Mouse (Mus musculus) neural tube, embryonic 11.5 days (tissue): ENCODE measurements around the gene Npas3. TPM values are rescaled to one million over a fixed set of nuclear protein-coding genes. Genes with fewer than 3 reads are reported as not detected.

Experiments used
- ATAC-seq: fragments of 200-750 bp; cut with Nextera tagmentation; 2 replicates; pipeline ENCODE4 v1.8.0; 2017; ENCODE audit warnings: moderate number of reproducible peaks, mild to moderate bottlenecking, moderate TSS enrichment, moderate library complexity; ENCODE audit not compliant: insufficient read depth, low FRiP score, low TSS enrichment
- DNase-seq: peaks from one replicate; pipeline ENCODE4 v3.0.0-alpha.2; 2015; ENCODE audit warnings: low spot score
- H3K27ac ChIP-seq: fragments of 300-500 bp; sonication (generic); 2 replicates; pipeline ENCODE4 v1.5.1; 2014; ENCODE audit warnings: low read depth, mild to moderate bottlenecking, low read length
- H3K27me3 ChIP-seq: fragments of 300-500 bp; sonication (generic); 2 replicates; pipeline ENCODE4 v1.6.1; 2014; ENCODE audit warnings: mild to moderate bottlenecking, low read length, mixed read lengths; ENCODE audit not compliant: control insufficient read depth, insufficient read depth
- H3K36me3 ChIP-seq: fragments of 300-500 bp; sonication (generic); 2 replicates; pipeline ENCODE4 v1.6.1; 2014; ENCODE audit warnings: mild to moderate bottlenecking, low read length, moderate library complexity, mixed read lengths; ENCODE audit not compliant: control insufficient read depth, insufficient read depth
- H3K4me1 ChIP-seq: fragments of 300-500 bp; sonication (generic); 2 replicates; pipeline ENCODE4 v1.6.1; 2014; ENCODE audit warnings: low read length, mixed read lengths; ENCODE audit not compliant: control insufficient read depth, insufficient read depth
- H3K4me2 ChIP-seq: fragments of 300-500 bp; sonication (generic); 2 replicates; pipeline ENCODE4 v1.6.1; 2014; ENCODE audit warnings: low read depth, mild to moderate bottlenecking, moderate library complexity
- H3K4me3 ChIP-seq: fragments of 300-500 bp; sonication (generic); 2 replicates; pipeline ENCODE4 v1.5.1; 2014; ENCODE audit warnings: low read depth, low read length
- H3K9ac ChIP-seq: fragments of 300-500 bp; sonication (generic); 2 replicates; pipeline ENCODE4 v1.6.1; 2014; ENCODE audit warnings: mild to moderate bottlenecking, low read length
- H3K9me3 ChIP-seq: fragments of 300-500 bp; sonication (generic); 2 replicates; pipeline ENCODE4 v1.6.1; 2016; ENCODE audit warnings: low read length; ENCODE audit not compliant: control insufficient read depth
- WGBS: fragments of 180-500 bp; shearing (Covaris S2); extraction: QIAGEN DNeasy Blood & Tissue Kit; methylation state at CpG from one replicate; pipeline ENCODE4 v1.1.7; 2014; 5-methylcytosine and 5-hydroxymethylcytosine counted together
- polyA plus RNA-seq: library from polyadenylated mRNA; unstranded; fragments of >200 nt; fragmentation: Nextera tagmentation; extraction: Ambion mirVana; gene quantifications from 2 replicates; pipeline ENCODE4 v1.2.1, GENCODE M21; 2014

The Npas3 gene
- polyA plus RNA-seq, 1 experiment from 2014 or later: 18.0 TPM

DNA sequence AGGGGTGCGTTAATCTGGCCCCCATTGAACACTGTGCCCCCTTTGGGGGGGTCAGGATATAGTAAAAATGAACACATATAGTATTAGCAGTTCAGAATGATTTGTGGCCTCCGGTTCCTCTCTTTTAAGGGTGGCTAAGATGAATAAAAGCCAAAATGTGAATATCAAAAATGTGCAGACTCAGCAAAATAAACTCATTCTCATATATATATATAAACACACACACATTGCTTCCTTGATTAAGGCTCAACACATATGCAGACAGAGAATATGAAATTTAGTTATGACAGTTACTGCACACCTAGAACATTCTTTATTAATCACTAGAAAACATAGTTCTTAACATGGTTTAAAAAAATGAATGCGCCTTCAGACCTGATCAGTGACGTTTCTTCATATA is 430.7 kb downstream of the Npas3 start:
- H3K36me3 ChIP-seq: no peaks in the 10 kb centered on the region
- no peak overlapping the region for H3K9ac ChIP-seq
- H3K27me3 ChIP-seq: no peaks in the 10 kb centered on the region
- no peak overlapping the region for H3K4me3 ChIP-seq
- no peak overlapping the region for H3K27ac ChIP-seq
- no peak for ATAC-seq
- H3K9me3 ChIP-seq: no peaks in the 10 kb centered on the region
- 90% methylated on average over 4 of the region's 4 CpGs for WGBS
- no peaks in the 10 kb centered on the region for H3K4me1 ChIP-seq
- no peak for DNase-seq
- no peak overlapping the region for H3K4me2 ChIP-seq

DNA sequence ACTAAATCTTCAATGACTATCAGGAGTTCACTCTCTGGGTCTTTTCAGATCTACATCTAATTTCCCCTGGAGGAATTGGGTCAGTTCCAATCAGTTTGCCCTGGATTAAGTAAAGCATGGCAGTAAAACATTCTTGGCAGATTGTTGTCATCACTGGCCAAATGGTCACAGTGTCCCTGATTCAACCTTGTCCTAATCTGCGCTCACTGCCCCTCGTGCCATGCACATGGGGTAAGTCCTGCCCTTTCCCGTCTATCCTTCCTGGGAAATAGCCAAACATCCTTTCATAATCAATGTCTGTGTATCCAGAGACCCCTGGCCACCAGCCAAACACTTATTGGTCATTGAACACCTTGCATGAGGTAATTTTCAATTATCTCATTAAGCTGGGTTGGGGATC is 432.0 kb downstream of the Npas3 start:
- no peak for DNase-seq
- WGBS: 83% methylated on average over 3 of the region's 3 CpGs
- no peak for ATAC-seq

DNA sequence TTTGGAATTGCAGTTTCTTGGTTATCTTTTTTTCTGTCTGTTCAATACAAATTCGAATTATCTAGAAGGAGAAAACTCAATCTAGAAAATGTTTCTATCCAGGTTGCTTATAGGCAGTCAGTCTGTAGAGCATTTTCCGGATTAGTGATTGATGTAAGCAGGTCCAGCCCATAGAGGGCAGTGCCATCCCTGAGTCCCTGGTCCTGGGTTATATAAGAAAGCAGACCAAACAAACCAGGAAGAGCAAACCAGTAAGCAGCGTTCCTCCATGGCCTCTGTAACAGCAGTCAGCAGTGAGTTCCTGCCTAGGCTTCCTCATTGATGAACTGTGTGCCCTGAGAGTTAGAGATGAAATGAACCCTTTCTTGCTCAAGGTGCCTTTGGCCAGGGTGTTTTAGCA is 433.6 kb downstream of the Npas3 start:
- no peaks in the 10 kb centered on the region for H3K36me3 ChIP-seq
- H3K4me2 ChIP-seq: no peak overlapping the region
- H3K27ac ChIP-seq: no peak overlapping the region
- H3K9ac ChIP-seq: no peak overlapping the region
- ATAC-seq (no peak), DNase-seq (peak; percentile 23)
- no peaks in the 10 kb centered on the region for H3K27me3 ChIP-seq
- no peaks in the 10 kb centered on the region for H3K4me1 ChIP-seq
- no peaks in the 10 kb centered on the region for H3K9me3 ChIP-seq
- no peak overlapping the region for H3K4me3 ChIP-seq
- WGBS: 63% methylated on average over 3 of the region's 3 CpGs

More for the DNA sequence above, 432.0 kb downstream of the Npas3 start:
- Histone ChIP-seq H3K4me3 (no peak overlapping the region), H3K27me3 (no peaks in the 10 kb centered on the region), H3K4me2 (no peak overlapping the region), H3K4me1 (no peaks in the 10 kb centered on the region), H3K9ac (no peak overlapping the region), H3K36me3 (no peaks in the 10 kb centered on the region), H3K27ac (no peak overlapping the region), H3K9me3 (no peaks in the 10 kb centered on the region)

DNA sequence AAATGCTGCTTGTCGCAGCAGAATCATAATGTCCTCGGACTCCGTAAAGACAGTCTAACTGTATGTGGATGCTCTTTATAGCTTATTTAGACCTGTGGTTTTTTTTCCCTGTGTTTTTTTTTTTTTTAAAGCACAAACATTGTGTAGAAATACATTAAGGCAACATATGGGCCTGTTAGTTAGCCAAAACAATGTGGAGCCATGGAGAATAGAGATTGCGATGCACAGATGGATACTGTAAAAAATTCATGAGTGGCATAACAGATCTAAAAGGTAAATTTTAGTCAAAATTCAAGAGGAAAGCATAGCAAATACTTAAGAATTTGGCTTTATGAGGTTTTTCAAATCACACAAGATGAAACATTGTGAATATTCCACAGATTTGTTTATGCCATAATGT is 444.0 kb downstream of the Npas3 start:
- H3K9ac ChIP-seq: no peak overlapping the region
- no peaks in the 10 kb centered on the region for H3K4me1 ChIP-seq
- H3K4me2 ChIP-seq: no peak overlapping the region
- ATAC-seq (no peak), DNase-seq (no peak)
- H3K27ac ChIP-seq: no peak overlapping the region
- H3K4me3 ChIP-seq: no peak overlapping the region
- no peaks in the 10 kb centered on the region for H3K9me3 ChIP-seq
- H3K27me3 ChIP-seq: no peaks in the 10 kb centered on the region
- WGBS: 83% methylated on average over 4 of the region's 4 CpGs
- H3K36me3 ChIP-seq: no peaks in the 10 kb centered on the region

DNA sequence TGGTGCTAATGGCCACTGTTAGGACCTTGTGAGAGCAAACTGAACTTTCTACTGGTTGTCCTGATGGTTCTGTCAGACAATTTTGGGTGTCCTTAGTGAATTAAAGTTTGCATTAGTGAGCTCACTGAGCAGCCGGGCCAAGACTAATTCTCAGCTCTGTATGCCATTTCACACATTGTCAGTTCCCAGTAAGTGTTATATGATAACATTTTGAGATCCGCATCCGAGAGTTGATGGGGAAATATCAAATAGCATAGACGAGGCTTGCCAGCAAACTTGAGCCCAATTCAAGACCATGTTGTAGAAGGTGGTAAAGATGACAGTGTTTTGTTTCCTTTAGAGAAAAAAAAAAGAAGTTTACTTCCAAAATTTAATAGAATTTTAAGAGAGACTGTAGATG is 445.9 kb downstream of the Npas3 start:
- DNase-seq: no peak
- WGBS: 94% methylated on average over 4 of the region's 4 CpGs

DNA sequence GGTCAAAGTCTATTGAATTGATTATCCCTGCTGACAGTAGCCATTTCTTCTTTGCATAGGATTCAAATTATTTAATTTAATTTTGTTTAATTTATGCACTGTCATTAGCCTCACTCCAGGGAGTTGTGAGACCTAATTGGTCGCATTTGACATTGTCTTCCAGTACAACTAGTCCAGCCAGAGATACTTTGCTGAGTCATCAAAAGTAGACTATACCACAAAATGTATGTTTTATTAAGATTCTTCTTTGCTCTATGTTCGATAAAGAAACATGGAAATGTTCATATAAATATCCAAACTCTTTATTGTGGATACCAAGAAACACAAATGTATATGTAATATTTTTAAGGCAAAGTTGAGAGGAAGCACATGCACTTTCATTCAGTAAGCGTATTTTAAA is 446.8 kb downstream of the Npas3 start:
- Histone ChIP-seq H3K27ac (no peak overlapping the region), H3K27me3 (no peaks in the 10 kb centered on the region), H3K9ac (no peak overlapping the region), H3K4me3 (no peak overlapping the region), H3K9me3 (no peaks in the 10 kb centered on the region), H3K4me2 (no peak overlapping the region), H3K36me3 (no peaks in the 10 kb centered on the region), H3K4me1 (no peaks in the 10 kb centered on the region)
- DNase-seq (no peak), ATAC-seq (no peak)
- 93% methylated on average over 3 of the region's 3 CpGs for WGBS

More for the DNA sequence above, 445.9 kb downstream of the Npas3 start:
- no peak overlapping the region for H3K4me2 ChIP-seq
- H3K4me1 ChIP-seq: no peaks in the 10 kb centered on the region
- H3K9me3 ChIP-seq: no peaks in the 10 kb centered on the region
- ATAC-seq: no peak
- H3K27ac ChIP-seq: no peak overlapping the region
- H3K36me3 ChIP-seq: no peaks in the 10 kb centered on the region
- H3K9ac ChIP-seq: no peak overlapping the region
- no peaks in the 10 kb centered on the region for H3K27me3 ChIP-seq
- H3K4me3 ChIP-seq: no peak overlapping the region

DNA sequence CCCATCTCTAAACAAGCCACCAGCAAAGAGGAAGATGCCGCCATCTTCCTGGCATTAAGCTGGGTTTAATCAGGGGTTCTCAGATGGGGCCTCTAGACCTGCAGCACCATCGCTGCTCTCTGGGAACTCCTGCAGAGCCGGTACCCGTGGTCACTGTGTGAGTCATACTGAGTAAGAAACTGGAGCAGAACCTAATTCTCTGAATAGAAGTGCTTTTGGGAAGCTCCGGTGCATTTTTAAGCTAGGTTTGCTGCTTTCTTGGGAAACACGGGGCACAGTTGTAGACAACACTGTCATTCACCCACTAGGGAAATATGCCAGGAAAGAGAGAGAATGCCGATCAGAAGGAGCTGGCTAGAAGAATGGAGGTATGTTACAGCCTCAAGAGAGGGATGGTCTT is 449.2 kb downstream of the Npas3 start:
- Histone ChIP-seq H3K9ac (no peak overlapping the region), H3K36me3 (no peaks in the 10 kb centered on the region), H3K4me1 (no peaks in the 10 kb centered on the region), H3K9me3 (no peaks in the 10 kb centered on the region), H3K27ac (no peak overlapping the region), H3K4me3 (no peak overlapping the region), H3K27me3 (no peaks in the 10 kb centered on the region), H3K4me2 (no peak overlapping the region)
- ATAC-seq: no peak
- 91% methylated on average over 7 of the region's 7 CpGs for WGBS
- DNase-seq: no peak

DNA sequence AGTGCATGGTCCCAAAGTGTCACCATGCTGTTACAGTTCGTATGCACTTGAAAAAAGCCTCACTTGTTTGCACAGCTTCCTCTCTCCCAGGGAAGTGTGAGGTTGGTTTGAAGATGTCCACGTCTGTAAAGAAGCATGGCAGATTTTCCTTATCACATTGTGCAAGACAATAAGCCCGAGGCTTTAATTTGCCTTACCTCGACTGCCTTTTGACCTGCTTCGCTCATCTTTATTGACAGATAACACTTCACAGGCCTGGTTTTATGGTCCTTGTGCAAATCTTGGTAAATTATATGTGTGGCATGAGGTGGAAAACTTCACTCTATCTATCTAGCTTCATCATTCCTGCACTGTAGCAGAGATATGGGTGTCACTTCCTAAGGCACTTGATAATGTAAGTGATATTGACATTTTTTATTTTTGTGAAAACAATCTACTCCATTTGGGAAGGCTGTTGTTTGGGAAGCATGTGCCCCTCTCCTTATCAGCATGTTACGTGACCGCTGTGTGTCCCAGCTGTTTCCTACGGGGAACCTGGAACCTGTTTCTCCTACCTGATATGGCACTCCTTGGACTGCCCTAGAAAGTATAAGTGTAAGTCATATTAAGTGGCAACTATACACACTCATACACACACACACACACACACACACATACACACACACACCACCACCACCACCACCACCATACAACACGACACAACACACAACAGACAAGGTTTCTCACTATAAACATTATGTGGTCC is 450.2 kb downstream of the Npas3 start:
- 90% methylated on average over 9 of the region's 9 CpGs for WGBS
- H3K27ac ChIP-seq: no peak overlapping the region
- no peaks in the 10 kb centered on the region for H3K27me3 ChIP-seq
- DNase-seq (no peak), ATAC-seq (no peak)
- no peaks in the 10 kb centered on the region for H3K4me1 ChIP-seq
- no peak overlapping the region for H3K9ac ChIP-seq
- H3K4me2 ChIP-seq: no peak overlapping the region
- no peak overlapping the region for H3K4me3 ChIP-seq
- no peaks in the 10 kb centered on the region for H3K9me3 ChIP-seq
- no peaks in the 10 kb centered on the region for H3K36me3 ChIP-seq

DNA sequence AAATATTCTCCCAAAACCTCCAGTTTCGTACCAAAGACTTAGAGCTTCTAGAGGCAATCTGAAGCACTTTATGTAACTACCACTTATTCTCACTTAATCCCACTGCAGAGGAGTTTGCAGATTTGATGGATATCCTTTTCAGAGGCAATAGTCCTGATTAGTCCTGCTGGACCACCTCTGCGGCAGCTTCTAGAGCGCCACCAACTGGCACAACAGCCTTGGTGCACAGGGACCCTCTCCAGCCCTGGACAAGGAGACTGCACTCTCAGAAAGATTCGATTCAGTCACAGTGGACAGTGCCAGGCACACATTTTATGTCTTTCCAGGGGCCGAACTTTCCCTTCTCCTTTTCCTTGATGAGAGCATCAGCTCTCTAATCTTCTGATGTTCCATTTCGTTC is 471.4 kb downstream of the Npas3 start:
- H3K4me3 ChIP-seq: no peak overlapping the region
- H3K4me2 ChIP-seq: no peak overlapping the region
- H3K4me1 ChIP-seq: no peaks in the 10 kb centered on the region
- DNase-seq (peak; percentile 33), ATAC-seq (no peak)
- no peaks in the 10 kb centered on the region for H3K36me3 ChIP-seq
- no peak overlapping the region for H3K9ac ChIP-seq
- 61% methylated on average over 6 of the region's 6 CpGs for WGBS
- no peaks in the 10 kb centered on the region for H3K27me3 ChIP-seq
- H3K27ac ChIP-seq: no peak overlapping the region
- no peaks in the 10 kb centered on the region for H3K9me3 ChIP-seq
